Mouse (Mus musculus): ENCODE data around the gene Atad1.
A peak's percentile ranks its signal among the peaks of the same experiment; 100 is the strongest.
"Not testable (repeated sequence)": the region's sequence is repeated elsewhere in the genome, so short reads cannot be mapped to it uniquely, and the experiment has no call there.

Atad1 gene

DNA sequence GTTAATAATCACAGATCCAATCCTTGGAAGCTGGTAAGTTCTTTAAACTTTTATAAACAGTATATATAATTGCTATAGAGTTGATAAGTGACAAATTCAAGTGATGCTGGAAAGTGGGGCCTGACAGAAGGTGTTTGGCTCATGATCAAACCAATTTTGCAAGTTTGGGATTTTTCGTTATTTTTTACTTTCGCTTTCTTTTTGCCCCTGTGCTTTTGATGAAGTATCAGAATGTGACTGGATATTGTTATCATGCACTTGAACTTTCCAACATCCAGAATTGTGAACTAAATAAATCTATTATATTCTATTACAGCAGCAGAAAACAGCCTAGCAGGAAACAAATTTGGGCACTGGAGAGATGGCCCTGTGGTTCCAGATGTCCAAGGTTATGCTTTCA is 58.7 kb downstream of the Atad1 start:
- DNase-seq (ENCODE audit: low read depth, low spot score): no peak

GRCm38 (mm10) chr19:32675766-32676165 is 63.8 kb downstream of the Atad1 start:
- no peak for DNase-seq (ENCODE audit: low read depth, low spot score)

- DNase-seq (ENCODE audit: low read depth, low spot score): not testable (repeated sequence)
Observed at GRCm38 (mm10) chr19:32667830-32668229, 71.8 kb downstream of the Atad1 start.

DNA sequence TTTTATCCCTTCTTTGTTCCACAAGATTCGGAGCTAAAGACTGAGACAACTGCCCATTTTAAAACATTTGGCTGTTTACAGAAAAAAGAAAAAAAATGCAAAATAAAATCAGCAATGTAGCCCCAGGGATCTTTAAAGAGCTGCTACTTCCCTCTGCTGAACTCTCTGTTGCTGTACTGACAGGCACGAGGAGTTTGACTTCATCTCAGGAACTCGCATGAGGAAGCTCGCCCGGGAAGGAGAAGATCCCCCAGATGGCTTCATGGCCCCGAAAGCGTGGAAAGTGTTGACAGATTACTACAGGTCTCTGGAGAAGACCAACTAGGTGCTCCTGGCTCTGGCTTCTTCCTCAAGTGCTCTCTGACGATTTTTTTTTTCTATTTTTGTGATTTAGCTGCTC is 74.3 kb downstream of the Atad1 start:
- no peak for DNase-seq (ENCODE audit: low read depth, low spot score)

DNA sequence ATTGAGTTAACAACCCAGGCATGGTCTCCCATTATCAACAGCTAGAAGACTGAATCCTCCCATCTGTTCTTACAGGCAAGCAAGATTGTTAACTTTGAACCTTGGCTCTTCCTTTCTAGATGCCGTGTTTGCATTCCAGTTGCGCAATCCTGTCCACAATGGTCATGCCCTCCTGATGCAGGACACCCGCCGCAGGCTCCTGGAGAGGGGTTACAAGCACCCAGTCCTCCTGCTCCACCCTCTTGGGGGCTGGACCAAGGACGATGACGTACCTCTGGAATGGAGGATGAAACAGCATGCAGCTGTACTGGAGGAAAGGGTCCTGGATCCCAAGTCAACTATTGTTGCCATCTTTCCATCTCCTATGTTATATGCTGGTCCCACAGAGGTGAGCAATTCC is 76.7 kb downstream of the Atad1 start:
- no peak for DNase-seq (ENCODE audit: low read depth, low spot score)

GRCm38 (mm10) chr19:32659346-32659745 is 80.2 kb downstream of the Atad1 start:
- DNase-seq (ENCODE audit: low read depth, low spot score): no peak

- no peak for DNase-seq (ENCODE audit: low read depth, low spot score)
Observed at GRCm38 (mm10) chr19:32653630-32654362, 85.8 kb downstream of the Atad1 start.

DNA sequence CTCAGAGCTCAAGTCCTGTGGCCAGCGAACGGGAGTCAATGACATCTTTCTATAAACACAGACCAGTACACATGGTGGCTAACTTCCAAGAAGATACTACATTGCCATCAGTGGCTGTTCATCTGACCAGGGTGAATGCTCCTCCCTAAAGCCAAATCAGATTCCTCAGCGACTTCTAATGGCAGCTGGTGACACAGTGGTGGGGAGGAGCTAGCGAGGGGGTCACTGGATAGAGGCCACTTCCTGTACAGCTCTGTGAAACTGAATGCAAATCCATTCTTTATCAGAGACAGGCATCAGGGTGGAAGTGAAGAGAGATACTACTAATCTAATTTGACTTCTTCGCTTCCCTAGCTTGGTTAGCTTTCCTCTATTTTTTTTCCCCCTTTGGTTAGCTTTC is 86.5 kb downstream of the Atad1 start:
- DNase-seq (ENCODE audit: low read depth, low spot score): no peak

DNA sequence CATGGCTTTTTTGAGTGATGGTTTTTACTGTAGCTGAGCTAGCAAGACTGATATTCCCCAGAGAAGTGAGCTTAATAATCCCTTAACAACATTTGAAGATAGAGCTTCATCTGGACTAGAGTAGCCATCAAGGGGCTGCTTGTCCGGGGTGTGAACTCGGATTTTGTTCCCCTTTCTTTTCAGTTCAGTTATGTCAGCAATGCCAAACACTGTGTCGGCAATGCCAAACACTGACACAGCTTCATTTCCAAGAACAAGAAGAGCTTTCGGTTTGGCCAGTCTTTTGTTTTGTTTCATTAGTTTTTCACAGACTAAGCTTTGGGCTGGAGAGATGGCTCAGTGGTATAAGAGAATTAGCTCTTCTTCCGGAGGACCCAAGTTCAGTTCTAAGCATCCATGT is 88.5 kb downstream of the Atad1 start:
- no peak for DNase-seq (ENCODE audit: low read depth, low spot score)

- peak; percentile 8 for DNase-seq (ENCODE audit: low read depth, low spot score)
Observed at GRCm38 (mm10) chr19:32648019-32648571, 91.5 kb downstream of the Atad1 start.

GRCm38 (mm10) chr19:32646382-32646781 is 93.2 kb downstream of the Atad1 start:
- no peak for DNase-seq (ENCODE audit: low read depth, low spot score)

DNA sequence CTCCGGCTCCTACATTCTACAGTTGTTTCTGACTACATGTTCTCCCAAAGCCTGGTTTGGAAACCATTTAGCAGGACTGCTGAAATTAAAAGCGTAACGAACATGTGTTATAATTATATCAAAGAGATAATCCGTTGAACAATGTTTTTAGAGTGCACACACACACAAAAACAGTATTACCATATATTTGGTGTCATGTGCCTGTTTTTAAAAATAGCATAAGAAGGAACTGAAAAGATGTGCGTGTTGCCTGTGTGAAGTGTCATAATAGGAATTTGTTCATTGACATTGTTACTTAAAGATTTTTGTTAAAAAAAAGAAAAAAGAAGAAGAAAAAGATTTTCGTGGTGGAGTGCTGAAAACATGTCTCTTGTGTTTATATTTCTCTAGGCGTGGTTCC is 93.6 kb downstream of the Atad1 start:
- DNase-seq (ENCODE audit: low read depth, low spot score): no peak

- DNase-seq (ENCODE audit: low read depth, low spot score): no peak
Observed at GRCm38 (mm10) chr19:32643642-32644041, 95.9 kb downstream of the Atad1 start.

DNA sequence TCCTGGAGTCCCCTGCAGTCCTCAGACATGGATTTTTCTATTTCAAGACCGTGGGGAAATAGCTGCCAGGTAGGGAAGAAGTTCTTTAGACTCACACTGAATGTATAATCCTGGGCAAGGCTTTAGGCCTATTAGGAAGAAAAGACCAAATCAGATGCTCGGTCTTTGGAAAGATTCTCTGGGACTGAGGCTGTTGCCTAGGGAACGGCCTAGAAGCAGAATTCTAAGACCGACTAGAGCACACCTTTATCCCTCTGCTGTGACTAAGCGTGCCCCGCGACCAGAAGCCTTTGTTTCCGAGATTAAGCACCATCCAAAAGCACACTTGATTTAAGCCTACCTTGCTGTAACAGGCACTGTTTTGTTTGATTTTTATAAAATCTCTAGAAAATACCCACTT is 97.6 kb downstream of the Atad1 start:
- no peak for DNase-seq (ENCODE audit: low read depth, low spot score)

GRCm38 (mm10) chr19:32641535-32641934 is 98.1 kb downstream of the Atad1 start:
- no peak for DNase-seq (ENCODE audit: low read depth, low spot score)

- no peak for DNase-seq (ENCODE audit: low read depth, low spot score)
Observed at GRCm38 (mm10) chr19:32638276-32638903, 101.2 kb downstream of the Atad1 start.

- no peak for DNase-seq (ENCODE audit: low read depth, low spot score)
Observed at GRCm38 (mm10) chr19:32637357-32638275, 102.0 kb downstream of the Atad1 start.

DNA sequence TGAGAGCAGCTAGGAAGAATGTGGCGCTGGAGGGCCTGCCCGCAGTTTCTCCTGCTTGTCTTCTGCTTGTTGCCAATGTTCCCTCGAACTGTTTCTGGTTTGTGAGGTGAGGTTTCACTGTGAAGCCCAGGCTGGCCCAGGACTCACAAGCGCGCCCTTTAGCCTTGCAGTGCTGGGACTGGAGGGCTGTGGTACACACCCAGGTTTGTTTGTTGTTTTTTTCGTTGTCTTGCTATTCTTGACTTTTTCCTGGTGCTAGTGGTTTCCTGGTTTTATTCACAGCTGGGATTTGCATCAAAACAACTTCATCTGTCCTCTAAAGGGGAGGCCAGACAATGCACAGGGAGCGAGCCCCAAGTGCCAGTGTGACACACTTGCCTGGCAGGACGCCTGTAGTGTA is 104.7 kb downstream of the Atad1 start:
- DNase-seq (ENCODE audit: low read depth, low spot score): no peak

GRCm38 (mm10) chr19:32628572-32629132 is 110.9 kb downstream of the Atad1 start:
- DNase-seq (ENCODE audit: low read depth, low spot score): no peak

GRCm38 (mm10) chr19:32627631-32628030 is 112.0 kb downstream of the Atad1 start:
- DNase-seq (ENCODE audit: low read depth, low spot score): no peak

DNA sequence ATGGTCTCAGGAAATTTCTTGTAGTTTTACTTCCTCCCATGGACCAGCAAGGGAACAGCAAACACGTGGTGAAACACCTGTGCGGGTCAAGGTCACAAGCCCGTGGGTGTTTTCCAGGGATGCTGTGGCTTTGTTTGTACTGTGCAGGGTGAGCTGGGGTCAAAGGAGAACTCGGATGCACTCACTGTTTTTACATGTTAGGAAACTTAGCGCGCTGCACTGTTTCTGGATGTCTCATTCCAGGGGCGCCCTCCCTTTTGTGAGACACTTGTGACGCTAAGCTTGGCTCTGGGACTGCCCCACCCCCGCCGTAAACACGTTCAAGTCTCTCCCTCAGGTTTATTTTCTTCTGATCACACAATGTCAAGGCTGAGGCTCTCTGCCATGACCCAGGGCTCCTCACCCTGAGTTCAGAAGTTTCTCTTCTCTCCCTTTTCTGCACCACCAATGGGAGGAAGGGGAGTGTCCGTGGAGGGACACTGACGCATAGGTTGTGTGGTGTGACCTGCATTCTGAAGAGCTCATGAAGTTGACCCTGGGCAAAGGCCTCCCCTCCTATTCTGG is 112.7 kb downstream of the Atad1 start:
- peak; percentile 38 for DNase-seq (ENCODE audit: low read depth, low spot score)

All from ES-CJ7 (cell line).